Mouse (Mus musculus) heart, adult 2 months (tissue): ENCODE results near the gene Mfsd12. TPM values are rescaled to one million over a fixed set of nuclear protein-coding genes. Genes with fewer than 3 reads are reported as not detected.

Experiments
- DNase-seq, 2 experiments: peaks; one replicate each; pipeline ENCODE4 v3.0.0; 2021
- H3K27ac ChIP-seq: fragments of 200-600 bp; 2 replicates; pipeline ENCODE4 v1.8.1; 2022
- H3K27me3 ChIP-seq: fragments of 200-500 bp; 2 replicates; pipeline ENCODE4 v1.6.1; 2012; ENCODE audit warnings: mild to moderate bottlenecking, low read length, inconsistent platforms, mixed read lengths; ENCODE audit not compliant: control insufficient read depth, insufficient read depth
- H3K36me3 ChIP-seq: fragments of 200-500 bp; 2 replicates; pipeline ENCODE4 v1.6.1; 2012; ENCODE audit warnings: low read length, inconsistent platforms; ENCODE audit not compliant: control insufficient read depth, insufficient read depth
- H3K4me1 ChIP-seq: fragments of 200-500 bp; 2 replicates; pipeline ENCODE4 v1.6.1; 2011; ENCODE audit warnings: low read length; ENCODE audit not compliant: control insufficient read depth, insufficient read depth
- H3K4me3 ChIP-seq: fragments of 200-600 bp; 2 replicates; pipeline ENCODE4 v1.8.1; 2022
- H3K79me2 ChIP-seq: fragments of 200-500 bp; replicated peaks from 2 replicates; pipeline ENCODE4 v1.6.1; 2012; ENCODE audit warnings: mild to moderate bottlenecking, inconsistent platforms, low read length, moderate library complexity, mixed read lengths; ENCODE audit not compliant: control insufficient read depth, insufficient read depth
- H3K9ac ChIP-seq: fragments of 200-500 bp; 2 replicates; pipeline ENCODE4 v1.6.1; 2012; ENCODE audit warnings: low read depth, mild to moderate bottlenecking, control low read depth, inconsistent platforms, low read length, mixed read lengths
- CTCF ChIP-seq: fragments of 200-600 bp; IDR thresholded peaks from 2 replicates; pipeline ENCODE4 v1.8.1; 2022; ENCODE audit warnings: antibody characterized with exemption, mild to moderate bottlenecking, moderate library complexity
- EP300 ChIP-seq: fragments of 200-500 bp; IDR thresholded peaks from 2 replicates; pipeline ENCODE4 v1.6.1; 2011; ENCODE audit warnings: low read depth, low read length, control low read depth; ENCODE audit not compliant: insufficient read depth
- POLR2A ChIP-seq: fragments of 200-500 bp; IDR thresholded peaks from 2 replicates; pipeline ENCODE4 v1.6.1; 2011; ENCODE audit warnings: mild to moderate bottlenecking, low read depth, low read length, control low read depth; ENCODE audit not compliant: insufficient read depth
- WGBS: fragments of 180-500 bp; shearing (Covaris S2); methylation state at CpG from one replicate; pipeline ENCODE4 v1.1.7; 2018; 5-methylcytosine and 5-hydroxymethylcytosine counted together
- intact Hi-C: fragments of 180-260 bp; cut with DNase I; formaldehyde crosslinking; loops from one replicate; pipeline ENCODE4 v1.15.1; 2025
- polyA plus RNA-seq: library from polyadenylated mRNA; depleted of rRNA; stranded (reverse); fragments of >200 nt; gene quantifications from 2 replicates; pipeline ENCODE4 v1.2.3, GENCODE M21; 2012
- total RNA-seq, 2 experiments: library from RNA; stranded (reverse); gene quantifications; 2 replicates each; pipeline ENCODE4 v1.2.3; 2021

Mfsd12 gene
- total and polyA plus RNA-seq, 3 experiments = 9.6 to 11.1 (median 10.6) TPM

DNA sequence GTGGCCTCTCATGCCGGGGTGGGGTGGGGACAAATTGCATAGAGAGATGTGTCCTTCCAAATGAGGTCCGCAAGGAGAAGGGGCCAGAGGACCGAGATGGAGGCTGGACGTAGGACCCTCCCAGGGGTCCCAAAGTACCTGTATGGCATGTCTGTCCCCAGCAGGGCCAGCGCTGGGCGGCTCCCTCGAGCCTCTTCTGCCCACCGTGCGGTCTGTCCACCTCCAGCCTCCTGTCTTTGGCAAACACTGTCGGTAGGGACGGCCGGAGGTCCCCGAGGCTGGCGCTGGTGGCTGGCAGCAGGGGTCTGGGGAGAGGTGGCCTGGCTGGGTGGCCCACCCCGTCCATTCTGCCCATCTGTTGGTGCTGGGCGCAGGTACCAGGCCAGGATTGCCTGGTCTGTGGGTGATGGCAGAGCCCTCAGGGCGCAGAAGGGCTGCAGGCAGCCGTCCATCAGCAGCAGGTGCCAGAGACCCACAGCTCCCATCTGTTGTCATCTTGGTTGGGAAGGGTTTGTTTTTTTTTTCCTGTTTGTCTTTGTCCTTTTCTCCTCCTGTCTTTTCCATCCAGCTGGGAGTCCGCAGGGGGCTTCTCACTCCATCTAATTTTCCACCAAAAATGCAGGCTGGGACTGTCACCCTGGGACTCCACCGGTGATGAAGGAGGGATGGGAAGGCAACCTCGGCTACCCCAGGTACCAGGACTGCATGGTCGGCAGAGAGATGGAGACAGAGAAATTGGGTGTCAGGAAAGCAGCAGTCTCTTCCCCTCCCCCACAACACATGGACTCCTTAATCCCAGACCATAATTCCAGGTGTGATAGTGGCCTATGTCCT, 43.3 kb downstream of the Mfsd12 start:
- DNase-seq = peak in 1 of 2 experiments; percentile 28
- H3K4me3 ChIP-seq = no peak overlapping the region
- H3K4me1 ChIP-seq = peaks cover 15% of the 10 kb centered on the region
- WGBS = 78% methylated on average over 22 of the region's 22 CpGs
- no peak for TF ChIP-seq CTCF
- TF ChIP-seq EP300 = no peak
- no peak for TF ChIP-seq POLR2A
- intact Hi-C loops = no loop called here
- peak overlapping the region; percentile 83 for H3K27ac ChIP-seq
- no peaks in the 10 kb centered on the region for H3K79me2 ChIP-seq
- H3K27me3 ChIP-seq = no peaks in the 10 kb centered on the region
- no peaks in the 10 kb centered on the region; the same call in 1 of the 2 replicates for H3K36me3 ChIP-seq
- no peak overlapping the region for H3K9ac ChIP-seq

DNA sequence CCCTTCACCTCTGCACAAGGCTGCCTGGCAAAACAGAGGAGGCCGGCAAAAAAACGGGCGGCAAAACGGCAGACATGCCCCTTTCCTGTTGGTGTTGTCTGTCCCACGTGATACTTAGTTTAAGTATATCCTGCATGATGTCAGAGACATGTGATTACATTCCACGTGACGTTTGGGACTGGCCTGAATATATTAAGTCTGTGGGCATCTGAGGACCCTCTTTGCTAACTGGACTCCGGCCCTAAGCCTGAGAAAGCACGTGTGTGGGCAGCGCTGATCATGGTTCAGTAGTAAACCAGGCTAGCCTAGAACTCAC, 43.9 kb downstream of the Mfsd12 start:
- TF ChIP-seq EP300 (no peak), CTCF (no peak), POLR2A (no peak)
- H3K4me1 ChIP-seq = peaks cover 18% of the 10 kb centered on the region
- no peaks in the 10 kb centered on the region for H3K27me3 ChIP-seq
- intact Hi-C loops = no loop called here
- 21% methylated on average over 10 of the region's 10 CpGs for WGBS
- no peaks in the 10 kb centered on the region; the same call in none of the 2 replicates for H3K36me3 ChIP-seq
- H3K27ac ChIP-seq = peak overlapping the region; percentile 83
- H3K4me3 ChIP-seq = no peak overlapping the region
- H3K9ac ChIP-seq = no peak overlapping the region
- no peaks in the 10 kb centered on the region for H3K79me2 ChIP-seq
- DNase-seq = no peak

DNA sequence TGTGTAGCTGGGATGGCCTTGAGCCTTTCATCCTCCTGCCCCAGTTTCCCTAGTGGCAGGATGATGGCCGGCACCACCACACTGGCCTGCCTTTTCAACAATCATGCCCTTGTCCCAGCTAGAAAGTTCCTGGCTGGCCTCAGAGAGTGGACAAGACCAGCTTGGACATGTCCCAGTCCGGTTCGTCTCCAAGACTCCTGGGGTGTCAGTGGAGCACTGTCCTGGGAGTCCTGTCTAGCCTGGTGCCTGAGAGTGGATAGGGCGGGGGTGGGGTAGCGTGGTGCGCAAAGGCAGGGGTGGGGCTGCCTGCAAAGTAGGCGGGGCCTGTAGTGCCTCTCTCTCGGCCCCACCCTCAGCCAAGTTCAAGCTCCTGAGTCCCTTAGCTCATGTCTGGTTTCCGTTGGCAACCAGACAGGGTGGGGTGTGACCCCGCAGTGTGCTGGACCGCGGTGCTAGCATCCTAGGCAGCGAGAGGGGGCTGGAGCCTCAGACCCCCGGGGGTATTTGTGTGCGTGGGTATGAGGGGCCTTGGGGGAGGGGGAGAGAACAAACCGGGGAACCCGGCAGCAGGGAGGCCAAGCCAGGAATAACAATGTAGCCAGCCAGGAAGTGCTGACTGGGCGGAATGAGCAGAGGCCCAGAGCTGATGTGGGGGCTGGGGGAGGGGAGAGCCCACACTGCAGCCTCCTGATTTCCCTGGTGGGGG, 44.4 kb downstream of the Mfsd12 start:
- Histone ChIP-seq H3K79me2 (no peaks in the 10 kb centered on the region), H3K4me1 (peaks cover 21% of the 10 kb centered on the region), H3K4me3 (no peak overlapping the region), H3K9ac (peak overlapping the region; percentile 20; the same call in 1 of the 2 replicates), H3K36me3 (no peaks in the 10 kb centered on the region; the same call in none of the 2 replicates), H3K27me3 (no peaks in the 10 kb centered on the region), H3K27ac (peak overlapping the region; percentile 83)
- TF ChIP-seq POLR2A (0 out of 2 replicates have a peak, but pooled peaks have one; percentile 22), EP300 (no peak), CTCF (no peak)
- intact Hi-C loops = no loop called here
- peak; percentile 85 to 90 for DNase-seq
- WGBS = 11% methylated on average over 18 of the region's 18 CpGs

DNA sequence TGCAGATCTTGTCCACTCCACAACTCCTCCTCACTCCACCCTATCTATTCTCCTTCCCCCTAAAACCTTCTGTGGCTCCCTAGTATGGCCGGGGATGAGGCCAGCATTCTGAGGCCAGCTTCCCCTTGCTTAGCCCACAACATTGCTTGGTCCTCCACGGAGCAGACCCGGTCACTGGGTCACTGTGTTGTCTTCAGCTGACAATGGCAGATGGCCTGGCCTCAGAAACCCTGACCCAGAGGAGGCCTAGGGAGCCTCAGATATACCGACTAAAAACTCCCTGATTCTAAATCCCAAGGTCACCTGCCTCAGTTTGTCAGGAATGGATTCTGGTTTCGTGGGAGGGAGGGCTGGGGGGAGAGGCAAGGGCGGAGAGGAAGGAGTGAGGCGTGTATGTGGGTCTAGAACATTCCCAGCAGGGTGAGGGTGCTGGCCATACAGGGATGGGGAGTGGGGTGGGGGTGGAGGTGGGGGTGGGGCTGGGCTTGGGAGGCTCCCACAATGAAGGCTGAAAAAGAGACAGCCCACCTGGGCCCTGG, 45.0 kb downstream of the Mfsd12 start:
- peak overlapping the region; percentile 83 for H3K27ac ChIP-seq
- H3K4me3 ChIP-seq = no peak overlapping the region
- no peak for TF ChIP-seq EP300
- TF ChIP-seq POLR2A = no peak
- TF ChIP-seq CTCF = no peak
- H3K79me2 ChIP-seq = no peaks in the 10 kb centered on the region
- H3K9ac ChIP-seq = no peak overlapping the region
- 27% methylated on average over 7 of the region's 7 CpGs for WGBS
- H3K36me3 ChIP-seq = no peaks in the 10 kb centered on the region; the same call in none of the 2 replicates
- peaks cover 22% of the 10 kb centered on the region for H3K4me1 ChIP-seq
- H3K27me3 ChIP-seq = no peaks in the 10 kb centered on the region
- DNase-seq = no peak
- intact Hi-C loops = no loop called here

DNA sequence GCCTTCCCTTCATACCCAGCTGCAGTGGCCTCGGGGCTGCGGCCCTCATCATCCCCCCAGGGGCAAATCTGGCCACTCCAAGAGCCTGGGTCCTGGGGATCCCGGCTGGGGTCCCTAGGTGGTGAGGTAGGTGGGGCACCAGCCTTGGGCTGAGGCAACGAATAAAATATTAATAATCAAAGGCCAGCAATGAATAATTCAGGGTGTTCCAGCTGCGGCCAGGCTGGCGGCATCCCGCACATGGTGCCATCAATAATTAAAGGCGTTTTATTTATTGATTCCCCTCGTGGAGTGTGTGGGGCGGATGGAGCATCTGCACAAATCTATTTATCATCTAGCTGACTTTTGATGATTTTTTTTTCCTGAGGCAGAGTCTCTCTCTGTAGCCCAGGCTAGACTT, 46.2 kb downstream of the Mfsd12 start:
- DNase-seq = no peak
- TF ChIP-seq POLR2A (no peak), EP300 (no peak), CTCF (no peak)
- H3K36me3 ChIP-seq = peaks cover 8% of the 10 kb centered on the region
- intact Hi-C loops = no loop called here
- peak overlapping the region; percentile 17 for H3K27ac ChIP-seq
- no peak overlapping the region for H3K4me3 ChIP-seq
- no peak overlapping the region for H3K9ac ChIP-seq
- WGBS = 83% methylated on average over 10 of the region's 10 CpGs
- no peaks in the 10 kb centered on the region for H3K79me2 ChIP-seq
- H3K27me3 ChIP-seq = no peaks in the 10 kb centered on the region
- H3K4me1 ChIP-seq = peaks cover 30% of the 10 kb centered on the region
